Mouse (Mus musculus): ENCODE measurements around the gene Spg20. TPM values are rescaled to one million over a fixed set of nuclear protein-coding genes. Genes with fewer than 3 reads are reported as not detected.

Gene Spg20
- total RNA-seq, 2 experiments from 2014 or later = 32.6 to 36.9 TPM

DNA sequence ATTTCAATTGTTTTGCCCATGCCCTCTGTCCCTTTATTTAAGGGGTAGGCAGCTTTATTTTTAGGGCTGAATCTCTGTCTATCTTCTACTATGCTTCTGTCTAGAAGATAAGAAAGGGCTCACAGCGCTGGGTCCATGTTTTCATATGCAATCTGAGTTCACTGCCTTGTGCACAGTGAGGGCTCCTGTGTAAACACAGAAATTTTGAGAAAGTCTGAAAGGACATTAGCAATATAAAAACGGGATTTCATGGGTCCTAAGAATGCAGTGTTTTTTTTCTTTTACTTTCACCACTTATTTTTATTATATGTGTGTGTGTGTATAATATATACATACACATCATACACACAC, 15.3 kb upstream of the Spg20 start:
- no peak for DNase-seq (ENCODE audit: low spot score)

DNA sequence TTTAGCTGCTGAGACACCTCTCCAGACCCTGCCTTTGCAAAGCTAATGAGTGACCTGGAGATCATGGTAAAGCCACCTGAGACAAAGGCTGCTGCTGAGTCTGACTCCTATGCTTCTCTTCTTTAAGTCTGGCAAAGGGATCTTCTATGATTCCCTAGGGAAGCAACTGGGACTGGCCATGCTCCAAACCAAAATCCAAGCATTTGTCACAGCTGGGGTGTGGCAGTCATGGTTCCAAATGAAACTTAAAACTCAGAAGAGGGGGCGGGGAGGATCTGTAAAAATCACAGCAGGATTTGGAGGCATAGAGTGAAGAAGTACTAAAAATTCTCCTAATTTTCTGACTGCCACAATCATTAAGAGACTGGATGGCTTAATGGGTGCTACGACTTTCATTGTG, 14.7 kb upstream of the Spg20 start:
- peak; percentile 48 for DNase-seq (ENCODE audit: low spot score)

GRCm38 (mm10) chr3:55098014-55098413, 13.9 kb upstream of the Spg20 start:
- DNase-seq (ENCODE audit: low spot score) = no peak

DNA sequence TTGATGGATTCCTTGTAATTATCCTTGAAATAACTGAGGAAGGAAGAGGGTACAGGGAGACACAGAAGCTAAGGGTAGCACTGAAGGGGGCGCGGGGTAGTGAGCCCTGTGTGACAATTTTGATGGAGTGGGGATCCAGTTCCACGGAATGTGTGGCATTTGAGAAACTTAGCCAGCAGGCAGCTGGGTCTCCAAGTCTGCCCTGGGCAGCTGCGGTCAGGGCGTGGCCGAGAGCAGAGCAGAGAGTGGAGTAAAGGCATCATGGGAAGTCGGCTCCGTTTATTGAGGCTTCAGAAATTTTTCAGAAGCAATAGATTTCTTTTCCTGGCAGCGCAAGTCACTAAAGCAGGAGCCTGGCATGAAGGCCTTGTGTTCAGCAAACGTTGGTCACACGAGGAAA, 12.9 kb upstream of the Spg20 start:
- DNase-seq (ENCODE audit: low spot score) = no peak

GRCm38 (mm10) chr3:55101092-55101491, 10.8 kb upstream of the Spg20 start:
- no peak for DNase-seq (ENCODE audit: low spot score)

DNA sequence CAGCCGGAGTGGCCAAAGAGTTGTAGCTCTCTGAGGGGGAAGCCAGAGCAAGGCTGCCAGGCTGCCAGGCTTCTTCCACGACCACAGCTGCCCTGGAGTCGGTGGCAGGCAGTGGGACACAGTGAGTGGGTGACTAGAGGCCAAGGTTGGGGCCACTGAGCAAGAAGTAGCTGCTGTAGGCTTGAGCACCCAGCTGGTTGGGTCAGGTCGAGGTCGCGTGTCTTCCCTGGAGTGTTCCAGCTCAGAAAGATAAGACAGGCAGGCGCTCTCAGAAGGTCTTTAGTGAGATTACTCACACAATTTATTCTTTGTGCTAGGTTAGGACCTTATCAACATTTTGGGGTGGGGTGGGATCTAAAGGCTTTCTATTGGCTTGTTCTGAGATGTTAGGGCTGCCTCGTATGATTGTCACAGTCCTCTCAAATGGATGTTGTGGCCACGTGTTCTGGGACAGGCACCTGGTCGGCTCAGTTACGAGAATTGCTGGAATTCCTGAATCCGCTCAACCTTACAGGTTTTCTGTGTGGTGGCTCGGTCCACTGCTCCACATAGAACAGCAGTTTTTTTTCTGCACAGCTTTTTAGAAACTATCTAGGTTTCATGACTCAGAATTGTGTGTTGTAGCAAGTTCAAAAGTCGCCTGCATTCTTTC, 6.4 kb upstream of the Spg20 start:
- DNase-seq (ENCODE audit: low spot score) = no peak

DNA sequence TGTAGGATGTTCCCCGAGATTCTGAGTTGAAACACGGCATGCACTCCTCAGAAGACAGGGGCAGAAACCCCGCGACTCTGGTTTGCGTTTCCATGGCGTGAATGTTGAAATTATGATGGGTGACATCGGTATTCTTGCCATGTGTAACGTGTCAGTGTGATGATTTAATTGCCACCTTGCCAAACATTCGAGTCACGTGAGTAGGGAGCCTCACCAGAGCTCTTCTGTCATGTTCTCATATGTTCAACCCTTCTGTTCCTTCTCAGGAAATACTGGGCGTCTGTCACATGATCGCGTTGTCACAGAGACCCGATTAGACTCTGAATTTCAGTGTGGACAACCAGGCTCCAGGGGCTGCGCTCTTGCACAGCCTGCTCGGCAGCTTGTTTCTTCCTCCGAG, 5.9 kb upstream of the Spg20 start:
- no peak for DNase-seq (ENCODE audit: low spot score)

GRCm38 (mm10) chr3:55109097-55109496, 2.8 kb upstream of the Spg20 start:
- no peak for DNase-seq (ENCODE audit: low spot score)

DNA sequence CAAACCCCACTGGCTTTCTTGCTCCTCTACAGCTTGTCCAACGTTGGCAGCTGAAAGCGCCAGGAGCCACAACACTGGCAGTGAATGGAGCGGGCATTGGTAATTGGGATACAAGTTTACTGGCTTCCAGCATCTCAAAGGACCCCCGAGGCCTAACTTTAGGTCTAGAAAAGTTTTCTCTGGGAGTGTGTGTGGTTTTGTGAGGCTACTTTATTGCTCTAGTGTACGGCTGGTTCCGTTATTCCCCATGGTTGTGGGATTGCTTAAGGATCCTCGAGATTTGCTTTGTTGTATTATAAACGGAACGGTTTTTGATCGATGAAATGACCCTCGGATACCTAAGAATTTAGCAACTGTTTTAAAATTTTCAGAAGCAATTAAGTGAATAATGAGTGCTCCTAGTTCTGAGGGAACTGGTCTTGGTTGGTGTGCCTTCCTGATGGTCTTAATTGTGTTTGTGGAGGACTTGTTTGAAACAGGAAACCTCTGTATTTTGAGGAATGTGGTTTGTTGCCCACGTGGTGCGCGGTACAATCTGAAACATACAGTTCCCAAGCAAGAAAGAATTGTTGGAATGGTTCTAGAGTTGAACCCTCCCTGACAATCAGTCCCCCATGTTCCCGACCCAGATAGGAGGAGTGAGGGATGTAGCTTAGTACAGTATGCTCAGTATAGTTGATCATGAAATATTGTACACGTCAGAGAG, 955 bp downstream of the Spg20 start:
- DNase-seq (ENCODE audit: low spot score) = no peak

- peak; percentile 61 for DNase-seq (ENCODE audit: low spot score)
Measured at GRCm38 (mm10) chr3:55114313-55115065, 2.6 kb downstream of the Spg20 start.

- no peak for DNase-seq (ENCODE audit: low spot score)
Measured at GRCm38 (mm10) chr3:55115071-55115470, 3.2 kb downstream of the Spg20 start.

GRCm38 (mm10) chr3:55115989-55116388, 4.1 kb downstream of the Spg20 start:
- DNase-seq (ENCODE audit: low spot score) = no peak

DNA sequence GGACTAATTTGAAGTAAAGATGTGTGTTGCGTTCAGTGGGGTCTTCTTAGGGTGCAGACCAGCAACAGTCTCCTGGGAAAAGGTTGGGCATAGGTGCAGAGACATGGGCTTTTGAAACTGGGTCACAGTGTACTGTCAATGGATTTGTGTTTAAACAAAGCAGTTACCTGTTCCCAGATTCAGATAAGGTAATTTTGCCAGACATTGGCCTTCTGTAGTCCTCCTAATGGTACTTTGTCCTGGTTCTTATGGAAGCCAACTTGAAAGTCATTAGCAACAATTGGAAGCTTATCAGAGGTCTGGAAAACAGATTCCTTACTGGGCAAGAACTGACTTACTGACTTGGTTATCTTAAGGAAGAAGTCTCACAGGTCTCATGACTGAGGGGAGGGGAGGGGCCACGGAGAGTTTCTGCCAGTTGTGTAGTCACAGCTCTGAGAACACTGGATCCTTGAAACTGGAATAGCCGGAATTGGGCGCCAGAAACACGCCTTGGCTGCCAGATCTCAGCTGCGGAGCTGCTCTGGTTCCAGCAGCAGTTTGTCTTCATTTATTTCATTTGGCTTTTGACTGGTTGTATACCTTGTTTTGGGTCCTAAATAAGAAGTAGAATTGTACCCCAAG, 7.5 kb downstream of the Spg20 start:
- peak; percentile 74 for DNase-seq (ENCODE audit: low spot score)

GRCm38 (mm10) chr3:55122336-55122870, 10.5 kb downstream of the Spg20 start:
- no peak for DNase-seq (ENCODE audit: low spot score)

GRCm38 (mm10) chr3:55123064-55123463, 11.2 kb downstream of the Spg20 start:
- DNase-seq (ENCODE audit: low spot score) = no peak

DNA sequence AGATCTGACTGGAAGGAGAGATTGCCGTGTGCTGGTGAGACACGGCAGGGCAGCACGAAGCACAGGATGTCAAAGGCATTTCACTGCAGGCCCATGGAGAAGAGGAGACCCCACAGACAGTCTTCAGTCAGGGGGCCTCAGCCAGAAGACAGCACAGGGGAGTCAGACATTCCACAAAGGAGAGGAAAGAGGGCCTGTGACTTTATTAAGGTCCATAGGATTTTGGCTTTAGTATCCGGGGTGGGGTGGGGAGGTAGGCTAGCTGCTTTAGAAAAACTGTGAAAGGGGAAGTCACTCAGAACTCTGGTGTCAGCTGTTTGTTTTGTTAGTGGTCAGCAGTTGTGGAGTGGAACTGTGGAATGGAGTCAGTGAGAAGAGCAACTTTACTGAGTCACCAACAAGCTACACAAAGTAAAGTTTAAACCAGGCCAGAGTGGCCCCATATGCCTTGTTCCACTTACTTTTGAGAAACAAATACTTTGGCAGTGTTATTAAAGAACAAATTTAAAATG, 17.3 kb downstream of the Spg20 start:
- no peak for DNase-seq (ENCODE audit: low spot score)

- no peak for DNase-seq (ENCODE audit: low spot score)
Measured at GRCm38 (mm10) chr3:55131576-55132233, 19.8 kb downstream of the Spg20 start.

- no peak for DNase-seq (ENCODE audit: low spot score)
Measured at GRCm38 (mm10) chr3:55137039-55137438, 25.1 kb downstream of the Spg20 start, which contains the start of gene Ccdc169. TSS of gene Ccdc169 (plus strand) at chr3:55137339.

DNA sequence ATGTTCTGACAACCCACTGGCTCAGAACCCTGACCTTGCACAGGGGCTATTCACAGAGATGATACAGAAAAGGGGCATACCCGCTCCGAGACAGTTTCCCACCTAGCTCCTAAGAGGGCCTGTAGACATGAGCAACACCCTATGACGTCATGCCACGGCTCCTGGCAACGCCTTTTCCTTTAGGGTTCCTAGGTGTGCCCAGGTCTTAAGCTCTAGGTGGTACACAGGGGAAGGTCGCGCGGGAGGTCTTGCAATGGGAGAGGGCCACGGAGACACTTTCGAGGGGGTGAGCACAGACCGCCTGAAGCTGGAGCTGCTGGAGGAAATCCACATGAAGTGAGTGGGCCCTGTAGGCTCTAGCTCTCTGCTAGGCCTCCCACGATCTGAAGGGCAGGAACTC, 27.9 kb downstream of the Spg20 start:
- no peak for DNase-seq (ENCODE audit: low spot score)

DNA sequence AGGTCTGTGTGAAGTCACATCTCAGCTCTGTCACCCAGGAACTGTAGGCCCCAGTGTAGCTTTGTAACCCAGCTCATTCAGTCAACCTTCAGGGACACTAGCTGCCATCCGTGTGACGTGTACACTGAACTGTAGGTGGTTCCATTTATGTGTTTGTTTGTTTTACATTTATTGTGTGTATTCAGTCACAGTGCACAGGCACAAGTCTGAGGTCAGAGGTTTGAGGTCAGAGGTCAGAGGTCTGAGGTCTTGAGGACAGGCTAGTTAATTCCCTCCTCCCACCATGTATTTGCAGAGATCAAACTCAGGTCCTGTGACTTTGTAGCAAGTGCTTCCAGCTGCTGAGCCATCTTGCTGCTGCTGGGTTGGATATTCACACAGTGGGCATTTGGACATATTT, 29.5 kb downstream of the Spg20 start:
- DNase-seq (ENCODE audit: low spot score) = no peak

DNA sequence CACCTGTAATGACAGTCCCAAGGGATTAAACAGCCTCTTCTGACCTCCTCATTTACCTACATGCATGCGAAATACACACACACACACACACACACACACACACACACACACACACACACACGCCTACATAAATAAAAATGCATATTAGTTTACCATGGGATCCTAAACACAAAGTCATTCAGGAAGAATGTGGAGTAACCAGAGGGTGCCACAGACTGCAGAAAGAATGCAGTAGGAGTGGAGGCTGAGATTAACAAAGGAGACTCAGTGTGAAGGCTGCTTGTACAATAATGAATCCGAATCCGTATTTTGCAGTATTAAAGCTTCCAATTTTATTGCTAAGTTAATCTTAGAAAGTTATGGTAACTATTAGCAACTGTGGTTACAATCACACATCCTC, 33.0 kb downstream of the Spg20 start:
- no peak for DNase-seq (ENCODE audit: low spot score)

All from gastrocnemius, adult 18-20 months (tissue).